Mouse (Mus musculus): ENCODE measurements around the gene Ndufa4l2. TPM values are rescaled to one million over a fixed set of nuclear protein-coding genes. Genes with fewer than 3 reads are reported as not detected.

The Ndufa4l2 gene
- polyA plus RNA-seq, 1 experiment from 2014 or later, result 17.6 TPM

DNA sequence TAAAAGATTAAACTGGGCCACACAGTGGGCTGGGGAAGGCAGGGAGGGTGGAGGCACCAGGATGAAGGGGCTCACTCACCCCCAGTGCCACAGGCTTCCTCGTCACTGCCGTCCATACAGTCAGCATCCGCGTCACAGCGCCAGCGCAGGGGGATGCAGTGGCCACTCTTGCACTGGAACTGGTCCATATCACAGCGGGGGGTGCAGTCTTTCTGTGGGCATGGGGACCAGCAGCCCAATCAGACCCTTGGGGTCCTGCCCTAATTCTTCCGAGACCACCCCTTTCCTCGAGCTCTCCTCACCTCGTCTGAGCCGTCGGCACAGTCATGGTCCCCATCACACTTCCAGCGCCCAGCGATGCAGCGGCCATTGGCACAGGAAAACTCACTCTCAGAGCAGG lies 33.5 kb downstream of the Ndufa4l2 start:
- Histone ChIP-seq H3K9me3 (ENCODE audit: control insufficient read depth, low read length) (no peaks in the 10 kb centered on the region), H3K9ac (replicated peaks; ENCODE audit: low read depth, low read length) (no peak overlapping the region), H3K36me3 (ENCODE audit: control insufficient read depth, insufficient read depth) (peaks cover 56% of the 10 kb centered on the region), H3K4me1 (replicated peaks; ENCODE audit: control insufficient read depth, insufficient read depth, low read length) (no peaks in the 10 kb centered on the region), H3K4me3 (replicated peaks; ENCODE audit: low read length) (no peak overlapping the region), H3K4me2 (ENCODE audit: low read length) (no peak overlapping the region), H3K27ac (ENCODE audit: low read length) (no peak overlapping the region), H3K27me3 (replicated peaks; ENCODE audit: control insufficient read depth, insufficient read depth, low read length) (no peaks in the 10 kb centered on the region)
- ATAC-seq, result no peak
- 89% methylated on average over 15 of the region's 15 CpGs for WGBS

DNA sequence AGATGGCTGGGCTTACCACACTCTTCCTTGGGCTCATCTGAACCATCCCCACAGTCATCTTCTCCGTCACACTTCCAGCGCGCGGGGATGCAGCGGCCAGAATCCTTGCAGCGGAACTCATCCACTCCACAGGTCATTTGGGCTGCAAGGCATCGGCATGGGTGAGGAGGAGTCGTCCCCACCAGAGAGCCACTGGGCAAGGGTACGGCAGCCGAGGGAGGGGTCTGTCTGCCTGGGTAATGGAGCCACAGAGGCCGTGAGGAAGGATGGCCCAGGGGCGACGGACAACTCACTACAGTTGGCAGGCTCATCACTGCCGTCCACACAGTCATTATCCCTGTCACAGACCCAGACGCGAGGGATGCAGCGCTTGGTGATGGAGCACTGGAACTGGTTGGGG lies 35.1 kb downstream of the Ndufa4l2 start:
- Histone ChIP-seq H3K27ac (ENCODE audit: low read length) (no peak overlapping the region), H3K4me1 (replicated peaks; ENCODE audit: control insufficient read depth, insufficient read depth, low read length) (no peaks in the 10 kb centered on the region), H3K4me3 (replicated peaks; ENCODE audit: low read length) (no peak overlapping the region), H3K9me3 (ENCODE audit: control insufficient read depth, low read length) (no peaks in the 10 kb centered on the region), H3K9ac (replicated peaks; ENCODE audit: low read depth, low read length) (no peak overlapping the region), H3K27me3 (replicated peaks; ENCODE audit: control insufficient read depth, insufficient read depth, low read length) (no peaks in the 10 kb centered on the region), H3K36me3 (ENCODE audit: control insufficient read depth, insufficient read depth) (peaks cover 55% of the 10 kb centered on the region), H3K4me2 (ENCODE audit: low read length) (no peak overlapping the region)
- no peak for ATAC-seq
- WGBS, result 91% methylated on average over 17 of the region's 17 CpGs

DNA sequence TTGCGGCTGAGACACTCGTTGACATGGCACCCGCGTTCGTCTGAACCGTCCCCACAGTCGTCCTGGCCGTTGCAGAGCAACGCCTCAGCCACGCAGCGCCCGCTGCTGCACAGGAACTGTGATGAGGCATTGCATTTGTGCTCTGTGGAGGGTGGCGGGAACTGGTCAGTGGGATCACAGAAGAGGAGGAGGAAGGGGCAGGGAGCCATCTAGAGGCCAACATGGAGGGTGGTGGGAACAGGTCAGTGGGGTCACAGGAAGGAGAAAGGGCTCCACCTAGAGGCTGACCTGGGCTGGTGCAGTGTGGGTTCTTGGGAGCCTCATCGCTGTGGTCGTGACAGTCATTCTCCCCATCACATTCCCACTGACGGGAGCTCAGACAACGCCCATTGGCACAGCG lies 40.9 kb downstream of the Ndufa4l2 start:
- H3K27ac ChIP-seq (ENCODE audit: low read length), result no peak overlapping the region
- no peaks in the 10 kb centered on the region for H3K4me1 ChIP-seq (replicated peaks; ENCODE audit: control insufficient read depth, insufficient read depth, low read length)
- peaks cover 68% of the 10 kb centered on the region for H3K36me3 ChIP-seq (ENCODE audit: control insufficient read depth, insufficient read depth)
- no peak for ATAC-seq
- H3K9ac ChIP-seq (replicated peaks; ENCODE audit: low read depth, low read length), result no peak overlapping the region
- no peaks in the 10 kb centered on the region for H3K27me3 ChIP-seq (replicated peaks; ENCODE audit: control insufficient read depth, insufficient read depth, low read length)
- H3K9me3 ChIP-seq (ENCODE audit: control insufficient read depth, low read length), result no peaks in the 10 kb centered on the region
- no peak overlapping the region for H3K4me3 ChIP-seq (replicated peaks; ENCODE audit: low read length)
- WGBS, result 67% methylated on average over 18 of the region's 18 CpGs
- H3K4me2 ChIP-seq (ENCODE audit: low read length), result no peak overlapping the region

DNA sequence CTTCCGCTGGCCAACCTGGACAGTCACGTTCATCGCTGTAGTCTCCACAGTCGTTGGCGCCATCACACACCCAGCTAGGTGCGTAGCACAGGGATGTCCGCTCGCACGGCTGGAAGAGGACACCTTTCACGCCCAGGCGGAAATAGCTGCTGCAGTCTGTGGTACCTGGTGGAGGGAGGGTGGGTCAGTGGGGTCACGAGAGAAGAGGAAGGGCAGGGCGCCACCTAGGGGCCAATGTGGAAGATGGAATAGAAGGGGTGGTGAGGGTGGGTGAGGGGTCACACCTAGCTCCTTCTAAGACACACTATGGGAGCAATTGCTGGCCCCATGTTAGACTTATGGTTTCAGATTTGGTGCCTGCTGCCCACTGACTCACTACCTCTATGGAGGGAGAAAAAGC lies 42.6 kb downstream of the Ndufa4l2 start:
- WGBS, result 86% methylated on average over 13 of the region's 13 CpGs
- H3K4me2 ChIP-seq (ENCODE audit: low read length), result no peak overlapping the region

DNA sequence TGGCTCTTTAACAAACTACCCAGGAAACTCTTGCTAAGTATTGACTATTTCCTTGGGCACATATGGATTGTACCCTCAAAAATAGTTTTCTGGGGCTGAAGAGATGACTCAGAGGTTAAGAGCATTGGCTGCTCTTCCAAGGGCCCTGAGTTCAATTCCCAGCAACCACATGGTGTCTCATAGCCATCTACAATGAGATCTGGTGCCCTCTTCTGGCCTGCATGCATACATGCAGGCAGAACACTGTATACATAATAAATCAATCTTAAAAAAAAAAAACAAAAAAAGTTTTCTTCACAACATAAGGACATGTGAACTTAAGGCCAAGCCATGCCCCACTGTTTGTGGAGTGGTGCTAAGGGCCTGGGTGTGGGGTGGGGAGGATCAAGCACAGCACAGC lies 46.4 kb downstream of the Ndufa4l2 start:
- H3K36me3 ChIP-seq (ENCODE audit: control insufficient read depth, insufficient read depth), result peaks cover 67% of the 10 kb centered on the region
- no peaks in the 10 kb centered on the region for H3K4me1 ChIP-seq (replicated peaks; ENCODE audit: control insufficient read depth, insufficient read depth, low read length)
- H3K4me2 ChIP-seq (ENCODE audit: low read length), result no peak overlapping the region
- H3K9ac ChIP-seq (replicated peaks; ENCODE audit: low read depth, low read length), result no peak overlapping the region
- ATAC-seq, result no peak
- H3K27me3 ChIP-seq (replicated peaks; ENCODE audit: control insufficient read depth, insufficient read depth, low read length), result no peaks in the 10 kb centered on the region
- H3K27ac ChIP-seq (ENCODE audit: low read length), result no peak overlapping the region
- no peak overlapping the region for H3K4me3 ChIP-seq (replicated peaks; ENCODE audit: low read length)
- no peaks in the 10 kb centered on the region for H3K9me3 ChIP-seq (ENCODE audit: control insufficient read depth, low read length)

More for the DNA sequence above, 42.6 kb downstream of the Ndufa4l2 start:
- no peak for ATAC-seq
- Histone ChIP-seq H3K9ac (replicated peaks; ENCODE audit: low read depth, low read length) (no peak overlapping the region), H3K4me1 (replicated peaks; ENCODE audit: control insufficient read depth, insufficient read depth, low read length) (no peaks in the 10 kb centered on the region), H3K27me3 (replicated peaks; ENCODE audit: control insufficient read depth, insufficient read depth, low read length) (no peaks in the 10 kb centered on the region), H3K27ac (ENCODE audit: low read length) (no peak overlapping the region), H3K36me3 (ENCODE audit: control insufficient read depth, insufficient read depth) (peaks cover 74% of the 10 kb centered on the region), H3K9me3 (ENCODE audit: control insufficient read depth, low read length) (no peaks in the 10 kb centered on the region), H3K4me3 (replicated peaks; ENCODE audit: low read length) (no peak overlapping the region)

DNA sequence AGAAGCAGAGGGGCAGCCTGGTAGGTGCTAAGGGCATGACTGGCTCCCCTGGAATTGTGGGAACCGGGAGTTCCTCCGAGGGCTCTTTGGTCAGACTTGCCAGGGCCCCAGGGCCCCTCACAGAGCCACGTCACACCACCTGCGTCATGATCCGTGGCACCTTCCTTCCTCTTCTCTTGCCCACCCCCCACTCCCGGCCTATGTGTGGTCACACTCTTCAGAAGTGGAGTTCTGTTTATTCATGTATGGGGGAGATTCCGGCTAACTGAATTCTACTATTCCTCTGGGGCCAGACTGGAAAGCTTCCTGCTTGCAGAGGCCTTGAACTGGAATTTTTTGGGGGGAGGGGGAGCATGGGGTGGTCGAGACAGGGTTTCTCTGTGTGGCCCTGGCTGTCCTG lies 49.1 kb downstream of the Ndufa4l2 start:
- Histone ChIP-seq H3K9me3 (ENCODE audit: control insufficient read depth, low read length) (no peaks in the 10 kb centered on the region), H3K36me3 (ENCODE audit: control insufficient read depth, insufficient read depth) (peaks cover 62% of the 10 kb centered on the region), H3K4me3 (replicated peaks; ENCODE audit: low read length) (no peak overlapping the region), H3K9ac (replicated peaks; ENCODE audit: low read depth, low read length) (no peak overlapping the region), H3K4me2 (ENCODE audit: low read length) (no peak overlapping the region), H3K27me3 (replicated peaks; ENCODE audit: control insufficient read depth, insufficient read depth, low read length) (no peaks in the 10 kb centered on the region), H3K27ac (ENCODE audit: low read length) (no peak overlapping the region), H3K4me1 (replicated peaks; ENCODE audit: control insufficient read depth, insufficient read depth, low read length) (no peaks in the 10 kb centered on the region)
- 84% methylated on average over 8 of the region's 8 CpGs for WGBS
- ATAC-seq, result no peak

DNA sequence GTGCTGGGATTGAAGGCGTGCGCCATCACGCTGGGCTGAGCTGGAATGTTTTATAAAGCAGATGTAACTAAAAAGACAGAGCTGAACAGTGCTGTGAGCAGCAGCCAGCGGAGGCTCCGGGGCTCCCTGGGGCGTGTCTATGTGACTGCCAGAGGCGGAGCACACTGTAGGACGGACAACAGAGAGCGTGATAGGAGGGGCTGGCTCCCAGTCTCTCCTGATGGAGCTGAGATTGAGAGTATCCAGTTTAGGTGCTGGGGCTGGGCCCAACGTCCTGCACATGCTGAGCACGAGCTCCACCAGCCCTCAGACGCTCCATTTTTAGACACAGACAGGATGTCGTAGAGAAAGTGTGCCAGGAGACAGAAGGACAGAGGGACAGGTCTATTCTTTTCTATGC lies 49.5 kb downstream of the Ndufa4l2 start:
- no peaks in the 10 kb centered on the region for H3K27me3 ChIP-seq (replicated peaks; ENCODE audit: control insufficient read depth, insufficient read depth, low read length)
- no peak overlapping the region for H3K27ac ChIP-seq (ENCODE audit: low read length)
- peaks cover 61% of the 10 kb centered on the region for H3K36me3 ChIP-seq (ENCODE audit: control insufficient read depth, insufficient read depth)
- ATAC-seq, result no peak
- H3K4me3 ChIP-seq (replicated peaks; ENCODE audit: low read length), result no peak overlapping the region
- H3K9me3 ChIP-seq (ENCODE audit: control insufficient read depth, low read length), result no peaks in the 10 kb centered on the region
- H3K9ac ChIP-seq (replicated peaks; ENCODE audit: low read depth, low read length), result no peak overlapping the region
- 63% methylated on average over 13 of the region's 13 CpGs for WGBS
- no peak overlapping the region for H3K4me2 ChIP-seq (ENCODE audit: low read length)
- H3K4me1 ChIP-seq (replicated peaks; ENCODE audit: control insufficient read depth, insufficient read depth, low read length), result no peaks in the 10 kb centered on the region

Other genes starting within 250 kb of the Ndufa4l2 start
- gene Dctn2, start 248.6 kb upstream of the Ndufa4l2 start, polyA plus RNA-seq (2015; fragmentation: Nextera tagmentation; extraction: Ambion mirVana), result 319 and 342 TPM in 2 replicates
- gene Mbd6, start 225.9 kb upstream of the Ndufa4l2 start, polyA plus RNA-seq (2015; fragmentation: Nextera tagmentation; extraction: Ambion mirVana), result 10.2 and 15.3 TPM in 2 replicates
- gene Mars, start 203.2 kb upstream of the Ndufa4l2 start, polyA plus RNA-seq (2015; fragmentation: Nextera tagmentation; extraction: Ambion mirVana), result 127 and 135 TPM in 2 replicates
- 0.49 and 1.2 TPM in 2 replicates for gene Arhgap9, start 193.0 kb upstream of the Ndufa4l2 start, polyA plus RNA-seq (2015; fragmentation: Nextera tagmentation; extraction: Ambion mirVana)
- 1.3 and 1.4 TPM in 2 replicates for gene Gli1, start 173.0 kb upstream of the Ndufa4l2 start, polyA plus RNA-seq (2015; fragmentation: Nextera tagmentation; extraction: Ambion mirVana)
- gene Inhbe, start 160.6 kb upstream of the Ndufa4l2 start, polyA plus RNA-seq (2015; fragmentation: Nextera tagmentation; extraction: Ambion mirVana), result not detected in 2 replicates
- not detected in 2 replicates for gene Inhbc, start 144.5 kb upstream of the Ndufa4l2 start, polyA plus RNA-seq (2015; fragmentation: Nextera tagmentation; extraction: Ambion mirVana)
- gene R3hdm2, start 134.6 kb upstream of the Ndufa4l2 start, polyA plus RNA-seq (2015; fragmentation: Nextera tagmentation; extraction: Ambion mirVana), result 37.5 and 39.7 TPM in 2 replicates
- 0.98 and 1.8 TPM in 2 replicates for gene Stac3, start 13.3 kb upstream of the Ndufa4l2 start, polyA plus RNA-seq (2015; fragmentation: Nextera tagmentation; extraction: Ambion mirVana)
- 78.9 and 80.4 TPM in 2 replicates for gene Shmt2, start 7.5 kb downstream of the Ndufa4l2 start, polyA plus RNA-seq (2015; fragmentation: Nextera tagmentation; extraction: Ambion mirVana)
- 32.5 and 36.0 TPM in 2 replicates for gene Nxph4, start 19.6 kb downstream of the Ndufa4l2 start, polyA plus RNA-seq (2015; fragmentation: Nextera tagmentation; extraction: Ambion mirVana)
- gene Lrp1, start 106.2 kb downstream of the Ndufa4l2 start, polyA plus RNA-seq (2015; fragmentation: Nextera tagmentation; extraction: Ambion mirVana), result 114 and 117 TPM in 2 replicates
- 4.3 and 5.1 TPM in 2 replicates for gene Stat6, start 128.0 kb downstream of the Ndufa4l2 start, polyA plus RNA-seq (2015; fragmentation: Nextera tagmentation; extraction: Ambion mirVana)
- gene Nemp1, start 151.9 kb downstream of the Ndufa4l2 start, polyA plus RNA-seq (2015; fragmentation: Nextera tagmentation; extraction: Ambion mirVana), result 5.7 and 7.0 TPM in 2 replicates
- gene Nab2, start 153.6 kb downstream of the Ndufa4l2 start, polyA plus RNA-seq (2015; fragmentation: Nextera tagmentation; extraction: Ambion mirVana), result 3.9 and 4.5 TPM in 2 replicates
- 1.1 and 1.3 TPM in 2 replicates for gene Myo1a, start 190.2 kb downstream of the Ndufa4l2 start, polyA plus RNA-seq (2015; fragmentation: Nextera tagmentation; extraction: Ambion mirVana)
- gene Tac2, start 209.5 kb downstream of the Ndufa4l2 start, polyA plus RNA-seq (2015; fragmentation: Nextera tagmentation; extraction: Ambion mirVana), result 6.2 and 7.6 TPM in 2 replicates
- gene Zbtb39, start 224.6 kb downstream of the Ndufa4l2 start, polyA plus RNA-seq (2015; fragmentation: Nextera tagmentation; extraction: Ambion mirVana), result 3.4 and 3.5 TPM in 2 replicates
- 0.87 and 0.99 TPM in 2 replicates for gene Gpr182, start 236.8 kb downstream of the Ndufa4l2 start, polyA plus RNA-seq (2015; fragmentation: Nextera tagmentation; extraction: Ambion mirVana)
- gene Rdh1, start 244.8 kb downstream of the Ndufa4l2 start, polyA plus RNA-seq (2015; fragmentation: Nextera tagmentation; extraction: Ambion mirVana), result not detected in 2 replicates
- gene Rdh16f1, start 244.8 kb downstream of the Ndufa4l2 start, polyA plus RNA-seq (2015; fragmentation: Nextera tagmentation; extraction: Ambion mirVana), result not detected in 2 replicates